Mouse (Mus musculus) megakaryocyte-erythroid progenitor cell, adult 5 weeks (primary cell): ENCODE measurements around the gene Yipf4. TPM values are rescaled to one million over a fixed set of nuclear protein-coding genes. Genes with fewer than 3 reads are reported as not detected.

ENCODE experiments used
- polyA plus RNA-seq: library from polyadenylated mRNA; stranded (reverse); fragments of >175 nt; gene quantifications from 2 replicates; pipeline ENCODE4 v1.2.3, GENCODE M21; 2012

Gene Yipf4
- 20.9 and 22.7 TPM in 2 replicates for polyA plus RNA-seq

GRCm38 (mm10) chr17:74489024-74489900 is at the start of gene Yipf4:
Yipf4 (plus strand) TSS chr17:74489493.

GRCm38 (mm10) chr17:74458711-74459408 is 30.4 kb upstream of the Yipf4 start, which contains the start of gene Nlrc4:
Nlrc4 (minus strand) TSS chr17:74459142.

GRCm38 (mm10) chr17:74527729-74528607 is 38.7 kb downstream of the Yipf4 start, which contains the start of gene Birc6:
Birc6 (plus strand) TSS chr17:74528295.

Other genes with a start within 250 kb of the Yipf4 start
- 43.4 and 49.3 TPM in 2 replicates for gene Memo1, start 194.0 kb upstream of the Yipf4 start, polyA plus RNA-seq
- 71.1 and 83.4 TPM in 2 replicates for gene Dpy30, start 165.5 kb upstream of the Yipf4 start, polyA plus RNA-seq
- 11.7 and 13.1 TPM in 2 replicates for gene Spast, start 150.5 kb upstream of the Yipf4 start, polyA plus RNA-seq
- 1.00 and 1.4 TPM in 2 replicates for gene Slc30a6, start 93.9 kb upstream of the Yipf4 start, polyA plus RNA-seq
- 0.41 and 0.53 TPM in 2 replicates for gene Nlrc4, start 30.4 kb upstream of the Yipf4 start, polyA plus RNA-seq
- 14.4 and 20.6 TPM in 2 replicates for gene Birc6, start 38.8 kb downstream of the Yipf4 start, polyA plus RNA-seq
- 22.9 and 24.0 TPM in 2 replicates for gene Ttc27, start 228.2 kb downstream of the Yipf4 start, polyA plus RNA-seq